Mouse (Mus musculus): Measurements from ENCODE around the gene Stat3.

DNA sequence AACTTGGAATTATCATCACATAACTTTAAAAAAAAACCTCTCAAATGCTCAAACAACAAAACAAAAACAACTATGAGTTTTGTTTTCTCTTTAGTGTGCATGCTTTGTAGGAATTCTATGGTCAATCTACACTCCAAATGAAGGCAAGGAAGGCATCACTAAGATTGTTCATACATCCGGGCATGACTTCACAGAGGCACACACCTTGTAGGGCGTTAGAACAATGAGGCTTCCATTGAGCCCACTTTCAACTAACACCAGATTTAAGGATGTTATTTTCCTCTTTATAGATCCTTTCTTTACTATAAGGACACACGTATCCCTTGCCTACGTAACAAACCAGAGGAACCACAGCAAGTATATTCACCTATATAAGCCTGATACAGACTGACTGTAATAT, 91.8 kb downstream of the Stat3 start:
- TF ChIP-seq CTCF (conservative IDR thresholded peaks at IDR 0.05; ENCODE audit: insufficient read depth, insufficient read length, low read depth, low read length) = no peak
- no peak for TF ChIP-seq POLR2A (IDR thresholded peaks at IDR 0.05; ENCODE audit: low read depth, low read length)

All from kidney, adult 2 months (tissue).